Mouse (Mus musculus) T-helper 1 cell (primary cell): ENCODE results near the gene Herc1.
"Not testable (repeated sequence)": the region's sequence is repeated elsewhere in the genome, so short reads cannot be mapped to it uniquely, and the experiment has no call there.

Experiments
- in situ Hi-C: fragments of 300-600 bp; cut with MboI, MseI; formaldehyde crosslinking; loops from one replicate; pipeline ENCODE4 v1.15.1; 2025; ENCODE audit warnings: high pct_unique_total_duplicates

Herc1 gene

DNA sequence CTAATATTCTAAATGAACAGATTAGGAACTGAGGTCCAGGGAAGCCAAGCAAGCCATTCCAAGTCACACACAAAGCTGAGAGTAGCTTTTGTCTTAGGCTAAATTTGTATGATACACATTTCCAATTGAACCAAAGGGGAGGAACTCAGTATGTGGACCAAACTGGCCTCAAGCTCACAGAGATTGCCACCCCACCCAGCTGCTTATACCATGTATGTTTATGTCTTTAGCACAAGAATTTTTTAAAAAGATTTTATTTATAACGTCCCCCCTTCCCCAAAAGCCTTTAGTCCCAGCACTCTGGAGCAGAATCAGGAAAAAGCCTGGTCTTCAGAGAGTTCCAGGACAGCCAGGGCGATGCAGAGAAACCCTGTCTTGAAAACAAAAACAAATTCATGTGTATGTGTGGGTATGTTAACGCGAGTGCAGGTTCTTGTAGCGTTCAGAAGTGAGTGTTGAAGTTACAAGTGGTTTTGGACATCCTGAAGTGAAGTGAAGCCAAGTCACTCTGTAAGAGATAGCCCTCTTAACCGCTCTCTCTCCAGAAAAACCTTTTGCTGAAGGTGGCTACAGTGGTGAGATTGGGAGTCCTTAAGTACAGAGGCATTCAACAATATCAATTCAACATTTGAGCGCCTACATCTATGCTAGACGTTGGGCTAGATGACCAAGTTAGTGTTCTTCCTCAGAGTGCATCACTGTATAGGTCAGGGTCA is 948 bp upstream of the Herc1 start:
- in situ Hi-C loops, result no loop called here

DNA sequence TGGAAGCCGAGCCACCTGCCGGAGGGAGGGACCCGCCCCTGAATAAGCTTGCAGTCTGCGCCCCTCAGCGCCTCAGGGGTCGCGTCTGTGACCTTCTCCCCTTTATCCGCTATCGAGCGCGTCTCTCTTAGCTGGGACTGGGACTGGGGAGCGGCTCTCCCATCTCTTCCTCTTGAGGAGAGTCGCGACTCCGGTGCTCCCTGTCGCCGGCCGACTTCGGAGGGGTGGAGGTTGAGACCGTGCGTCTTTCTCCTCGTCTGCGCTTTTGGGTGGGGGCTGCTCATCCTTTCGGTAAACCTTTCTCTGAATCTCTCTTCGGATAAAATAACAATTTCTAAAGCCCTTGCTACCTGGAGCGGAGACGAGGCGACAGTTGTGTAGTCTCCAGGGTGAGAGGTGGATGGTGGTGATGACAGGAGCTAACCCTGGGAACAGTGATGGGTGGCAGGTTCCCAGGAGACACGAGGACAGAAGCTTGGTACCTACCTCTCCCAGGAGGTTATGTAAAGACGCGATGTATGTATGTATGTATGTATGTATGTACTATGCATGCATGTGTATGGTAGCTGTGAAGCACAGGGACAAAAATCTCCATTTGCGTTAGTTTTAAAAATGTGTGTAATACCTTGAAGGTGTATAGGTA is 659 bp downstream of the Herc1 start:
- in situ Hi-C loops, result no loop called here

- in situ Hi-C loops, result no loop called here
These were observed 2.5 kb downstream of the Herc1 start for GRCm38 (mm10) chr9:66352704-66353103.

GRCm38 (mm10) chr9:66359135-66359534 is 8.9 kb downstream of the Herc1 start:
- in situ Hi-C loops, result no loop called here

DNA sequence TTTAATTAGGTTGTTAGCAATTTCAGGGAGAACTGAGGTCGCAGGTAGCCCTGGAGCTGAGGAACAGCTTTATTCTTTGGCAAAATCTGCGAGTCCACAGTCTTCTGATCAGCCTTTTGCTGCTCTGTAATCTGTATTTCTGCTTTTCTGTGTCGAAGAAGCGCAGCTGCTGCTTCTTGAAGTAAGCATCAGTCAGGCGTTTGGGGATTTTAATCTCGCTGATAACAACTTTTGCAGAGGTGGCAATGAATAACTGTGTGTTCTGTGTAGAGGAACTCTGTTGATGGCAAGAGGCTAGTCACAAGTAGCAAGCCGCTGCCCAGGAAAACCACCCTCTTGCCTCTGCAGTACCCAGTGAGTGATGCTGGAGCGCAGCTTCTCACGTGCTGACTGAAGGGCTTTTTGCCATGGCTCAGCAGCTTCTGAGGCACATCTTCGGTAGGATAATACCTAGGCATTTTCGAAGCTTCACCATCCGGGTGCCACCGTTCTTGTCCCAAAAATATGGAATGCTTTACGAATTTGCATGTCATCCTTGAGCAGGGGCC is 10.0 kb downstream of the Herc1 start:
- in situ Hi-C loops, result no loop called here

DNA sequence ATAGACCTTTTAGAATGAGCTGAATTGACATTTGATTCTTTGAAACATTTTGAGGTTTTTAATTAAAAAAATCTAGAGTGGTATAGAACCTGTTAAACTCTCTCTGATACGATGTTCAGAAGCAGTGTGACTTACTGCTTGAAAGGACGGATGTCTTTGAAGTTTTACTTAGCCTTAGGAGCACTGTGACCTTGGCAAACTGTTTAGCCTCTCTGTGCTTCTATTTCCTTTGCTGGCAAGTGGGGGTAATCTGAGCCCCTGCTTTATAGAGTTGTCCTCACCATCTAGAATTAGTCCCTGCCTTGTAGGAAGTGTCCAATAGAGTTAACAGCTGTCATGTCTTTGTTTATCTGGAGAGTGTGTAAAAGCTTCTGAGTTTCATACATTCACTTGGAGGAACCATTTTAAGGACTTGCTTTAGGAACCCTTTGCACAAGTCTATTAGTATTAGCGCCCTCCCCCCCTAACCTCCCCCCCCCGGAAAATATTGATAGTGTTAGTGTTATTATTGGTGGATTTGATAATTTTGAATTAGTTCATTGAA is 18.7 kb downstream of the Herc1 start:
- in situ Hi-C loops, result no loop called here

DNA sequence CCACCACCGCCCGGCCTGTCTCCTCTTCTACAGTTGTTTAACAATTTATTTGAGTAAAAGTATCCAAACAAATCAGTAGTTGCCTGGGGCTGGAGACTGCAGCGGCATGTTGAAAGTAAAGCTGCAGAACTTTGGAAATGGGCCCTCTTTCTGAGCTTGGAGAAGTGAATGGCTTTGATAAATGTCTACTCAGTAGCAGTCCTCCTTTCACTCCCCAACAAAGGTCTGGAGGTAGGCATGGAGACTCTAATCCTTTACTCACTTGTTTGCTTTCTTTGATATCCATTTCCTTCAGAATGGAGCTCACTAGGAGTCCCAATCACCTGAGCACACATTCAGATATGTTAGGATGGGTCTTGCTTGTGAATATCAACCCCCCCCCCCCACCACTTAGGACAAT is 20.1 kb downstream of the Herc1 start:
- in situ Hi-C loops, result no loop called here

DNA sequence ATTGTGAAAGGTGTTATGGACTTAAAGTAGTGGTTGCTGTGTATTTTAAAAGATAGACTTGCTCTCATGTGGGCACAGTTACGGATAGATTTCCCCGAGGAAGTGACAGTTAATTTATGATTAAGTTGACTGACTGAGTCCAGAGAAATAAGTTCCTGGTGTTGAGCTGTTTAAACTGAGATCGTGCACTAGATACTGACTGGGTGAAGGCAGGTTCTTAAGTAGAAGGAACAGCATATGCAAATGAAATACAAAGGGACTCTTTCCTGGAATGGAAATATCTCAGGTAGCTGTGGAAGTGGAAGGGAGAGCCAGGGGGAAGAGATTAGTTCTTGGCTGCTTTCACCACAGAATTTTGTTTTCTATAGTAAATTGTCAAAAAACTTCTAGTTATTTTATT is 20.6 kb downstream of the Herc1 start:
- in situ Hi-C loops, result no loop called here

DNA sequence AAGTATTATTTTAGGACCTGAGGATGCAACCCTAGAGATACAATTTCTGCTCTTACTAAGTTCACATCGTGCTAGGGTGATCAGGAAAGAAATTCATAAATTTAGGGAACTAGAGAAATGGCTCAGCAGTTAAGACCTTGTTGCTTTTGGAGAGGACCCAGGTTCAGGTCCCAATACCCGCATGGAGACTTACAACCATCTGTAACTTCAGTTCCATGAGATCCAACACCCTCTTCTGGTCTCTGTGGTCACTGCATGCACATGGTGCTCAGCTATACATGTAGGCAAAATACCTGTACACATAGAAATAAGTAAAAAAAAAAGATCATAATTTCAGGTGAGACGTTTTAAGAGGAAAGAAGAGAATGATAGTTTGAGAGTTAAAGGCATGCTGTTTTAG is 23.2 kb downstream of the Herc1 start:
- in situ Hi-C loops, result no loop called here

DNA sequence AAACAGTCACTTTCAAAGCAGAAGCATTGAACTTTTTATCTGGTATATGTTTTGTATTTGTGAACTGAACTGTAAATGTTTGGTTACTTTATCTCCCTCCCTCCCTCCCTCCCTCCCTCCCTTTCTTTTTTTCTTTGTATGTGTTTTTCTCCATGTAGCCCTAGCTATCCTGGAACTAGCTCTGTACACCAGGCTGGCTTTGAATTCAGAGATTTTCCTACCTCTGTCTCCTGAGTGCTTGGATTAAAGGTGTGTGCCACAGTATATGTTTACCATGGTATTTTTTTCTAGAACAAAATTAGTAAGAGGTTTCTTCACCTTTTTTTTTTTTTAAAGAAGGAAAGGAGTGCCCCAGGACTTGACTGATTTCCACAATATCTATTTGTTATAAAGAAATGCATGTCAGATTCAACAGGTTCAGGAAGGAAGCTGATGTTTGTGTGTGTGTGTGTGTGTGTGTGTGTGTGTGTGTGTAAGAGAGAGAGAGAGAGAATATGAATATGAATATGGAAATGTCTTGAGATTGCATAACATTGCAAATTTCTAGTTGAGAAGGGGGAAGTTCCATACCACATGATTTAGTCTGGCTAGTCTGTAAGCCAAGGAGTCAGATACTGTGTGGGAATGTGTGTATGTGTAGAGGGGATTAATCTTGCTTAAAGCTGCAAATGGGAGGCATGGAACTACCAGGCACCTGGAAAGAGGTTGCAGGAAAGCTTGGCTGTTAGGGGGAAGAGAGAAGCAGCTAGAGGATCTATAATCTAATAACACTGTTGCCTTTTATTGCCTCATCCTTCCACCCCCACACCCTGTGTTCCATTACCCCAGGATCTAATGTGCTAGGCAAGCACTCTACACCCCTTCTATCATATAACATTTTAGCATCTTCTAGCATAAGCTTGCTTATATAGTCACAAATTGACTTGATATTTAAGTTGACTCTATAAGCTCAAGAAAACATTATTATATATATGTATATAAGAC is 24.5 kb downstream of the Herc1 start:
- in situ Hi-C loops, result no loop called here

GRCm38 (mm10) chr9:66383417-66383816 is 33.2 kb downstream of the Herc1 start:
- in situ Hi-C loops, result no loop called here

- in situ Hi-C loops, result not testable (repeated sequence)
These were observed 40.1 kb downstream of the Herc1 start for GRCm38 (mm10) chr9:66390338-66390737.

- in situ Hi-C loops, result no loop called here
These were observed 43.1 kb downstream of the Herc1 start for GRCm38 (mm10) chr9:66393304-66393703.

GRCm38 (mm10) chr9:66423492-66423891 is 73.2 kb downstream of the Herc1 start:
- in situ Hi-C loops, result no loop called here

- in situ Hi-C loops, result no loop called here
These were observed 89.8 kb downstream of the Herc1 start for GRCm38 (mm10) chr9:66440007-66440406.

GRCm38 (mm10) chr9:66448253-66448652 is 98.0 kb downstream of the Herc1 start:
- in situ Hi-C loops, result no loop called here

- in situ Hi-C loops, result no loop called here
These were observed 114.8 kb downstream of the Herc1 start for GRCm38 (mm10) chr9:66465087-66465486.

- in situ Hi-C loops, result no loop called here
These were observed 127.5 kb downstream of the Herc1 start for GRCm38 (mm10) chr9:66477785-66478184.

- in situ Hi-C loops, result no loop called here
These were observed 133.2 kb downstream of the Herc1 start for GRCm38 (mm10) chr9:66483429-66483828.

DNA sequence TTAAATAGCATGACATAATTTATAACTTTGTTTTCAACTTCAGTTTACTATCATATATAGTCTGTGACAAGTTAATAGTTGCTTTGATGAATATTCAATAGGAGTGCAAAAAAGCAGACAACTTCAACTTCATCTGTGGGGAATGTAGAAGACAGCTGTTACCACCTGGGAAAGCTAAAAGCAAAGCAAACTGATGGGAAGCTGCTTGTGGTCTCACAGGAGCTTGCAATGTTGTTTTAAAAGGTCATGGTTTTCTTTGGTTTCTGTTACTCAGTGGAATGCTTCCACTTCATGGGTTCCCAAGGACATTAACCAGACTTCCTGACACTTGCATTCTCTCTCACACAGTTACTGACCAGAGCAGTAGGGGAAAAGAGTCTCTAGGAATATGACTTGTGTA is 138.5 kb downstream of the Herc1 start:
- in situ Hi-C loops, result no loop called here

- in situ Hi-C loops, result no loop called here
These were observed 142.1 kb downstream of the Herc1 start for GRCm38 (mm10) chr9:66492361-66492760.

- in situ Hi-C loops, result no loop called here
These were observed 143.7 kb downstream of the Herc1 start for GRCm38 (mm10) chr9:66493992-66494391.
